In the genomic region with DNA sequence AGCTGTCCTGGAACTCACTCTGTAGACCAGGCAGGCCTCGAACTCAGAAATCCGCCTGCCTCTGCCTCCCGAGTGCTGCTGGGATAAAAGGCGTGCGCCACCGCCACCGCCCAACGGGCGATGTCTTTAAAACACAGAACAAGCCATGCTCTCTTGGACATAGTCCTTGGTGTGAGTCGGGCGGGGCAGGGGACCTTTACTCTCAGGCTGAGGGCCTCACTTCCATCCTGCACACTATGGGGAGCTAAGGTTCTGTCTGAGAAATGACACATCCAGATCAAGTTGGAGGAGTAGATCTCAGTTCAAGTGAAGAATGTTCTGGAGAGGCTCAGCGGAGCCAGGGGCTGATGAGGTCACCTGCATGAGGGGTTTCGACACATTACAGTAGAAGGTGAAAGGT, we compare ENCODE assay signal across 24 mouse cellular contexts. TPM values are rescaled to one million over a fixed set of nuclear protein-coding genes. Genes with fewer than 3 reads are reported as not detected.
"Had no signal": no experiment of that assay in that cellular context is flagged by ENCODE, and none has a peak within 500 bp of the region (broad histone marks: within the 10 kb centered on the region; RNA-seq: fewer than 3 reads in every experiment).

No protein-coding gene starts in this region.

- H3K9ac ChIP-seq: heart, embryonic 12.5 days; hindbrain, embryonic 15.5 days; limb, embryonic 12.5 days; liver, embryonic 13.5 days; liver, embryonic 15.5 days had no signal

- H3K4me3 ChIP-seq: gastrocnemius, adult 2 months; heart, embryonic 10.5 days; heart, embryonic 12.5 days; hindbrain, embryonic 10.5 days; hindbrain, embryonic 12.5 days; hindbrain, embryonic 15.5 days; left cerebral cortex, adult 2 months; limb, embryonic 10.5 days; limb, embryonic 12.5 days; liver, embryonic 13.5 days; liver, embryonic 15.5 days had no signal

- H3K27ac ChIP-seq: gastrocnemius, adult 2 months; heart, embryonic 10.5 days; hindbrain, embryonic 10.5 days; hindbrain, embryonic 12.5 days; hindbrain, embryonic 15.5 days; hindbrain, postnatal 0 days; layer of hippocampus, adult 2 months; left cerebral cortex, adult 2 months; limb, embryonic 10.5 days; limb, embryonic 12.5 days; liver, embryonic 13.5 days; liver, embryonic 15.5 days had no signal

- H3K4me2 ChIP-seq: heart, embryonic 12.5 days; hindbrain, embryonic 12.5 days; hindbrain, embryonic 15.5 days; limb, embryonic 12.5 days; liver, embryonic 11.5 days; liver, embryonic 13.5 days; liver, embryonic 15.5 days had no signal

- H3K36me3 ChIP-seq: heart, embryonic 10.5 days; heart, embryonic 12.5 days; hindbrain, embryonic 10.5 days; hindbrain, embryonic 12.5 days; hindbrain, embryonic 15.5 days; limb, embryonic 10.5 days; limb, embryonic 12.5 days; liver, embryonic 13.5 days; liver, embryonic 15.5 days had no signal

- ATAC-seq: hindbrain, postnatal 0 days had no signal

- H3K9me3 ChIP-seq: heart, embryonic 10.5 days; heart, embryonic 12.5 days; hindbrain, embryonic 10.5 days; hindbrain, embryonic 12.5 days; hindbrain, embryonic 15.5 days; limb, embryonic 10.5 days; limb, embryonic 12.5 days; liver, embryonic 13.5 days; liver, embryonic 15.5 days had no signal

- DNase-seq: gastrocnemius, adult 2 months; gastrocnemius, postnatal 10 days; gastrocnemius, postnatal 25 days; heart, adult 18-20 months; heart, postnatal 10 days; heart, postnatal 4 days; kidney, adult 18-20 months; kidney, adult 8-10 months; kidney, postnatal 25 days; liver; liver, embryonic 13.5 days had no signal

- H3K27me3 ChIP-seq: hindbrain, embryonic 15.5 days had no signal

RNA-seq across cellular contexts. Expression of a gene that starts 5.4 kb away (rescaled TPM):
- total RNA-seq: heart, adult 8-10 months had no signal
